Mouse (Mus musculus): Measurements from ENCODE around the gene Kat5. TPM values are rescaled to one million over a fixed set of nuclear protein-coding genes. Genes with fewer than 3 reads are reported as not detected.
A peak's percentile ranks its signal among the peaks of the same experiment; 100 is the strongest.

Kat5 gene
- polyA plus RNA-seq, 1 experiment from 2014 or later = 56.5 TPM

GRCm38 (mm10) chr19:5558169-5558568 lies 51.9 kb downstream of the Kat5 start:
- Histone ChIP-seq H3K27ac (peak overlapping the region; percentile 95), H3K4me1 (replicated peaks; ENCODE audit: insufficient read depth, low read length) (peaks cover 11% of the 10 kb centered on the region), H3K9me3 (replicated peaks; ENCODE audit: low read length) (no peaks in the 10 kb centered on the region), H3K27me3 (ENCODE audit: insufficient read depth, low read length) (peaks cover 4% of the 10 kb centered on the region; the same call in 1 of the 2 replicates), H3K36me3 (ENCODE audit: insufficient read depth, low read length) (no peaks in the 10 kb centered on the region), H3K9ac (ENCODE audit: low read depth, low read length) (no peak overlapping the region), H3K4me2 (ENCODE audit: low read length) (peak overlapping the region; percentile 61), H3K4me3 (replicated peaks; ENCODE audit: low read depth, low read length) (peak overlapping the region; percentile 46)
- DNase-seq (ENCODE audit: low spot score) = peak; percentile 66
- TF ChIP-seq CTCF (IDR thresholded peaks at IDR 0.05; ENCODE audit: low read depth) = no peak
- 19% methylated on average over 7 of the region's 7 CpGs for WGBS
- peak; percentile 16; the same call in 1 of the 2 replicates for ATAC-seq (replicated peaks; ENCODE audit: low FRiP score, low read depth)

GRCm38 (mm10) chr19:5554212-5554611 lies 55.8 kb downstream of the Kat5 start:
- Histone ChIP-seq H3K27ac (no peak overlapping the region; the same call in 1 of the 2 replicates), H3K36me3 (ENCODE audit: insufficient read depth, low read length) (peaks cover 17% of the 10 kb centered on the region), H3K9ac (ENCODE audit: low read depth, low read length) (no peak overlapping the region), H3K9me3 (replicated peaks; ENCODE audit: low read length) (no peaks in the 10 kb centered on the region), H3K27me3 (ENCODE audit: insufficient read depth, low read length) (peaks cover 3% of the 10 kb centered on the region; the same call in 1 of the 2 replicates), H3K4me3 (replicated peaks; ENCODE audit: low read depth, low read length) (no peak overlapping the region), H3K4me2 (ENCODE audit: low read length) (no peak overlapping the region), H3K4me1 (replicated peaks; ENCODE audit: insufficient read depth, low read length) (peaks cover 11% of the 10 kb centered on the region; the same call in 1 of the 2 replicates)
- 62% methylated on average over 13 of the region's 14 CpGs for WGBS
- DNase-seq (ENCODE audit: low spot score) (no peak), ATAC-seq (replicated peaks; ENCODE audit: low FRiP score, low read depth) (peak; percentile 62)
- TF ChIP-seq CTCF (IDR thresholded peaks at IDR 0.05; ENCODE audit: low read depth) = no peak

GRCm38 (mm10) chr19:5553802-5554201 lies 56.2 kb downstream of the Kat5 start:
- H3K27ac ChIP-seq = no peak overlapping the region; the same call in 1 of the 2 replicates
- DNase-seq (ENCODE audit: low spot score) = no peak
- H3K4me2 ChIP-seq (ENCODE audit: low read length) = no peak overlapping the region

More at GRCm38 (mm10) chr19:5553802-5554201, 56.2 kb downstream of the Kat5 start:
- peak; percentile 59 for ATAC-seq (replicated peaks; ENCODE audit: low FRiP score, low read depth)
- Histone ChIP-seq H3K9ac (ENCODE audit: low read depth, low read length) (no peak overlapping the region), H3K4me1 (replicated peaks; ENCODE audit: insufficient read depth, low read length) (peaks cover 11% of the 10 kb centered on the region; the same call in 1 of the 2 replicates), H3K27me3 (ENCODE audit: insufficient read depth, low read length) (no peaks in the 10 kb centered on the region), H3K36me3 (ENCODE audit: insufficient read depth, low read length) (peaks cover 17% of the 10 kb centered on the region), H3K4me3 (replicated peaks; ENCODE audit: low read depth, low read length) (no peak overlapping the region), H3K9me3 (replicated peaks; ENCODE audit: low read length) (no peaks in the 10 kb centered on the region)
- 40% methylated on average over 8 of the region's 8 CpGs for WGBS
- TF ChIP-seq CTCF (IDR thresholded peaks at IDR 0.05; ENCODE audit: low read depth) = 0 out of 2 replicates have a peak, but pooled peaks have one; percentile 1

Other genes starting within 250 kb of the Kat5 start
- gene Eif1ad, start 243.5 kb downstream of the Kat5 start, polyA plus RNA-seq (2015; fragmentation: Nextera tagmentation; extraction: Ambion mirVana) = 30.8 and 34.0 TPM in 2 replicates
- gene Banf1, start 243.1 kb downstream of the Kat5 start, polyA plus RNA-seq (2015; fragmentation: Nextera tagmentation; extraction: Ambion mirVana) = 344 and 363 TPM in 2 replicates
- gene Sart1, start 221.5 kb downstream of the Kat5 start, polyA plus RNA-seq (2015; fragmentation: Nextera tagmentation; extraction: Ambion mirVana) = 56.1 and 57.8 TPM in 2 replicates
- 0.31 and 0.39 TPM in 2 replicates for gene Tsga10ip, start 207.7 kb downstream of the Kat5 start, polyA plus RNA-seq (2015; fragmentation: Nextera tagmentation; extraction: Ambion mirVana)
- gene Drap1, start 185.3 kb downstream of the Kat5 start, polyA plus RNA-seq (2015; fragmentation: Nextera tagmentation; extraction: Ambion mirVana) = 237 and 246 TPM in 2 replicates
- 55.7 and 55.8 TPM in 2 replicates for gene AI837181, start 185.1 kb downstream of the Kat5 start, polyA plus RNA-seq (2015; fragmentation: Nextera tagmentation; extraction: Ambion mirVana)
- gene Fosl1, start 162.7 kb downstream of the Kat5 start, polyA plus RNA-seq (2015; fragmentation: Nextera tagmentation; extraction: Ambion mirVana) = 0.32 TPM in 1 of 2 replicates, not detected in the other
- gene Ccdc85b, start 152.3 kb downstream of the Kat5 start, polyA plus RNA-seq (2015; fragmentation: Nextera tagmentation; extraction: Ambion mirVana) = 12.2 and 15.6 TPM in 2 replicates
- gene Fibp, start 149.6 kb downstream of the Kat5 start, polyA plus RNA-seq (2015; fragmentation: Nextera tagmentation; extraction: Ambion mirVana) = 141 and 150 TPM in 2 replicates
- 0.79 and 1.2 TPM in 2 replicates for gene Ctsw, start 141.7 kb downstream of the Kat5 start, polyA plus RNA-seq (2015; fragmentation: Nextera tagmentation; extraction: Ambion mirVana)
- gene Efemp2, start 136.3 kb downstream of the Kat5 start, polyA plus RNA-seq (2015; fragmentation: Nextera tagmentation; extraction: Ambion mirVana) = 126 and 140 TPM in 2 replicates
- 31.3 and 31.8 TPM in 2 replicates for gene Mus81, start 121.8 kb downstream of the Kat5 start, polyA plus RNA-seq (2015; fragmentation: Nextera tagmentation; extraction: Ambion mirVana)
- gene Cfl1, start 119.8 kb downstream of the Kat5 start, polyA plus RNA-seq (2015; fragmentation: Nextera tagmentation; extraction: Ambion mirVana) = 2,170 and 2,281 TPM in 2 replicates
- 0.13 TPM in 1 of 2 replicates, not detected in the other for gene 1700020D05Rik, start 106.5 kb downstream of the Kat5 start, polyA plus RNA-seq (2015; fragmentation: Nextera tagmentation; extraction: Ambion mirVana)
- 7.6 and 8.0 TPM in 2 replicates for gene Snx32, start 99.7 kb downstream of the Kat5 start, polyA plus RNA-seq (2015; fragmentation: Nextera tagmentation; extraction: Ambion mirVana)
- 12.3 and 13.7 TPM in 2 replicates for gene Ovol1, start 49.6 kb downstream of the Kat5 start, polyA plus RNA-seq (2015; fragmentation: Nextera tagmentation; extraction: Ambion mirVana)
- 7.1 and 7.2 TPM in 2 replicates for gene Ap5b1, start 42.2 kb downstream of the Kat5 start, polyA plus RNA-seq (2015; fragmentation: Nextera tagmentation; extraction: Ambion mirVana)
- 107 and 128 TPM in 2 replicates for gene Rnaseh2c, start 8.4 kb downstream of the Kat5 start, polyA plus RNA-seq (2015; fragmentation: Nextera tagmentation; extraction: Ambion mirVana)
- 42.6 and 45.5 TPM in 2 replicates for gene Rela, start 27.2 kb upstream of the Kat5 start, polyA plus RNA-seq (2015; fragmentation: Nextera tagmentation; extraction: Ambion mirVana)
- gene Sipa1, start 53.5 kb upstream of the Kat5 start, polyA plus RNA-seq (2015; fragmentation: Nextera tagmentation; extraction: Ambion mirVana) = 22.5 and 26.2 TPM in 2 replicates
- 35.4 and 39.8 TPM in 2 replicates for gene Map3k11, start 78.5 kb upstream of the Kat5 start, polyA plus RNA-seq (2015; fragmentation: Nextera tagmentation; extraction: Ambion mirVana)
- gene Pcnx3, start 78.7 kb upstream of the Kat5 start, polyA plus RNA-seq (2015; fragmentation: Nextera tagmentation; extraction: Ambion mirVana) = 14.8 and 15.0 TPM in 2 replicates
- gene Kcnk7, start 94.1 kb upstream of the Kat5 start, polyA plus RNA-seq (2015; fragmentation: Nextera tagmentation; extraction: Ambion mirVana) = 0.32 and 0.33 TPM in 2 replicates
- 14.3 and 15.0 TPM in 2 replicates for gene Ehbp1l1, start 116.1 kb upstream of the Kat5 start, polyA plus RNA-seq (2015; fragmentation: Nextera tagmentation; extraction: Ambion mirVana)
- gene Fam89b, start 119.4 kb upstream of the Kat5 start, polyA plus RNA-seq (2015; fragmentation: Nextera tagmentation; extraction: Ambion mirVana) = 91.0 and 92.7 TPM in 2 replicates
- 22.3 and 23.9 TPM in 2 replicates for gene Ltbp3, start 130.7 kb upstream of the Kat5 start, polyA plus RNA-seq (2015; fragmentation: Nextera tagmentation; extraction: Ambion mirVana)
- 63.5 and 65.1 TPM in 2 replicates for gene Scyl1, start 161.2 kb upstream of the Kat5 start, polyA plus RNA-seq (2015; fragmentation: Nextera tagmentation; extraction: Ambion mirVana)